Mouse (Mus musculus) hindbrain, embryonic 10.5 days (tissue): Measurements from ENCODE around the gene Gramd1b. TPM values are rescaled to one million over a fixed set of nuclear protein-coding genes. Genes with fewer than 3 reads are reported as not detected.

Experiments used
- DNase-seq: peaks from one replicate; pipeline ENCODE4 v3.0.0-alpha.2; 2017; ENCODE audit warnings: low spot score
- H3K27ac ChIP-seq: fragments of 300-500 bp; sonication (generic); 2 replicates; pipeline ENCODE4 v1.5.1; 2016; ENCODE audit warnings: mild to moderate bottlenecking, moderate library complexity
- H3K27me3 ChIP-seq: fragments of 300-500 bp; sonication (generic); 2 replicates; pipeline ENCODE4 v1.6.1; 2016; ENCODE audit warnings: mild to moderate bottlenecking; ENCODE audit not compliant: poor library complexity, insufficient read depth, severe bottlenecking
- H3K36me3 ChIP-seq: fragments of 300-500 bp; sonication (generic); 2 replicates; pipeline ENCODE4 v1.6.1; 2016; ENCODE audit warnings: mild to moderate bottlenecking, moderate library complexity
- H3K4me1 ChIP-seq: fragments of 300-500 bp; sonication (generic); replicated peaks from 2 replicates; pipeline ENCODE4 v1.6.1; 2016; ENCODE audit warnings: mild to moderate bottlenecking
- H3K4me3 ChIP-seq: fragments of 300-500 bp; sonication (generic); 2 replicates; pipeline ENCODE4 v1.5.1; 2016; ENCODE audit warnings: mild to moderate bottlenecking, moderate library complexity
- H3K9me3 ChIP-seq: fragments of 300-500 bp; sonication (generic); 2 replicates; pipeline ENCODE4 v1.6.1; 2016; ENCODE audit warnings: mild to moderate bottlenecking, moderate library complexity
- WGBS: fragments of 180-500 bp; shearing (Covaris S2); methylation state at CpG from one replicate; pipeline ENCODE4 v1.1.7; 2016; 5-methylcytosine and 5-hydroxymethylcytosine counted together
- polyA plus RNA-seq: library from polyadenylated mRNA; unstranded; fragments of >200 nt; fragmentation: Nextera tagmentation; extraction: Ambion mirVana; gene quantifications from 2 replicates; pipeline ENCODE4 v1.2.1, GENCODE M21; 2016

Gene Gramd1b
- polyA plus RNA-seq, 1 experiment from 2014 or later, result 4.6 TPM

- H3K9me3 ChIP-seq, result no peaks in the 10 kb centered on the region
- no peaks in the 10 kb centered on the region; the same call in 1 of the 2 replicates for H3K27me3 ChIP-seq
- no peak overlapping the region for H3K4me3 ChIP-seq
- H3K27ac ChIP-seq, result no peak overlapping the region
- DNase-seq, result no peak
- H3K4me1 ChIP-seq, result peaks cover 14% of the 10 kb centered on the region
- WGBS, result 89% methylated on average over 7 of the region's 7 CpGs
- H3K36me3 ChIP-seq, result no peaks in the 10 kb centered on the region
Observed at GRCm38 (mm10) chr9:40245974-40246665, 285.1 kb downstream of the Gramd1b start.

- H3K27ac ChIP-seq, result no peak overlapping the region
- H3K9me3 ChIP-seq, result no peaks in the 10 kb centered on the region
- H3K4me1 ChIP-seq, result peaks cover 21% of the 10 kb centered on the region
- 77% methylated on average over 9 of the region's 9 CpGs for WGBS
- no peak overlapping the region for H3K4me3 ChIP-seq
- peaks cover 4% of the 10 kb centered on the region for H3K27me3 ChIP-seq
- DNase-seq, result no peak
- no peaks in the 10 kb centered on the region for H3K36me3 ChIP-seq
Observed at GRCm38 (mm10) chr9:40245466-40245865, 285.7 kb downstream of the Gramd1b start.

Other genes starting within 250 kb of the Gramd1b start
- not detected in 2 replicates for gene Gm21915, start 139.2 kb upstream of the Gramd1b start, polyA plus RNA-seq
- 33.7 and 37.0 TPM in 2 replicates for gene Clmp, start 154.6 kb upstream of the Gramd1b start, polyA plus RNA-seq